Mouse (Mus musculus): Measurements from ENCODE around the gene Liph. TPM values are rescaled to one million over a fixed set of nuclear protein-coding genes. Genes with fewer than 3 reads are reported as not detected.

Liph gene
- under 1 TPM in 1 of 2 experiments, not detected in 1; 0.18 TPM for polyA plus RNA-seq (2017; shearing (Covaris generic))

DNA sequence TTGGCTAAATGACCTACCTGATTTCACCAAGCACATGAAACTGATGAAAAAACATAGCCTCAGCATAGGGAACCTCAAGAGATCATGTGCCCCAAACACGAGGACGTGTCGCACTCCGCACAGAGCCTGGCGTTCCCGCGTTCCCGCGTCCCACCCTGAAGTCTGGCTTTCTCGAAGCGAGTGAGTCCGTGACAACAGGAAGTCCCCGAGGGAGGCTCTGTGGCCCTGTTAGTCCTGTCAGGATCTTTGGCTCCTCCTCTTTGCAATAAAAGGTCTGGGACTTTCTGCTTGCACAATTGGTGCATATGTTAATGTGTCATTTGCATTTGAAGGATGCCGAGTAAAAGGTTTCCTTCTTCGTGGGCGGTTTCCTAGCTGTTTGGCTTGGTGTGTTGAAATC, at the start of gene Liph:
Liph (minus strand) TSS at position 360 of the 400 bp plus-strand sequence.

DNA sequence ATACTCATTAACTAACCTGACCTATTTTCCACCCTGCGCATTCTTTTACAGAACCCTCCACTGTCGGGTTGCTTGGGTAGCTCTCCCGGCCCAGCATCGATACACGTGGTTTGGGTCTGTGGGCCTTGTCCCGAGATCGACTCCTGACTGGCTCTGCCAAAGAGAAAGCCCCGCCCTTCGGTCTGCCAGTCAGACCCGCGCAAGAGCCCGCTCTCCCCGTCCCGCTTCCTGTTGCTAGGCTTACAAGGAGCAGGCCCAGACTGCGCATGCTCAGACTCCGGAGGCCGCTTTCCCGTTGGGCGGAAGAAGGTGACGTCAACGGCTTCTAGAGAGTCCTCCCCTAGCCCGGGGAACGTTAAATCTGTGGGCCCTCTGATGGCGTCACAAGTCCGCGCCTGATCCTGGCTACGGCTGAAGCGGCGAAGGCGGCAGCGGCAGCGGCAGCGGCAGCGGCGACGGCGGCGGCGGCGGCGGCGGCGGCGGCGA, 13.7 kb upstream of the Liph start, which contains the start of gene Senp2:
Senp2 (plus strand) TSS at position 386 of the 486 bp plus-strand sequence.

DNA sequence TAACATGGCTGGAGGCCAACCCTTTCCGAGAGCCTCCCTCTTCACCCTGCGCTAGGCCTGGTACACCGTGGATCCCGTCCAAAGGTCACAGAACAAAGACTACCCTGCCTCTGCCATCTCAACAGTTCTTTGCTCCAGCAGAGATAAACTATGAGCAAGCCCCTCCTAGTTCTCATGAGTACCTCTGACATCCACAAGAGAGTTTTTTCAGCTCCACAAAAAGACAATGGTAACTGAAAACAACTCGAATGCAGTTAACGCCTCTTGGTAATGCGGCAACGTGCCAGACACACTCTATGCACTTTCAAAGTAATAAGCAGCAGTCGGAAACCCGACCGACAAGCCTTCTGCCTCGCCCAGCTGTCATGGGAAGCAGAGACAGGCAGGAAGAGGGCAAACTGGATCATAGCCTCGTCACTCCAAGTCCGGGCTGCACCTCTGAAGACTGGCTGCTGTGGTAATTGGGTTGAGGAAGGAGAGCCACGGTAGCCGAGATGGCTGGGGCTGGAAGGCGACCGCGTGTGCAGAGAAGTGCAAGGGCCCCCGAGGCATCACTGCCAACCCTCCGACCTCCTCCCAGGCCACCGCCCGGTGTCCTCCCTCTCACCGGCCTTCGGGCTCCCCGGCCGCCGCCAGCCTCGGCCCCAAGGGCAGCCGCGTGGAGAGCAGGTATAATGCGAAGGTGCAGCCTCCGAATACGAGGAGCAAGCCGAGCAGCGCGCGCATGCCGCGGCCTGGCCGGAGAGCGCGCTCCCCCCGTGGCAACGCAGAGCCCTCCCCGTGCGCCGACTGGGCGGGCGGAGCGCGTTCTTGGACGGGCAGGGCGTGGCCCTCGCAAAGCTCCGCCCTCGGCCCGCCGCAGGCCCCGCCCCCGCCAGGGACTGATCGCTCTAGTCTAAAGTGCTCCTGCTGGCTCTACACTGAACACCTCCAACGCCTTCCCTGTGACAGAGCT, 48.4 kb downstream of the Liph start, which contains the start of gene Tmem41a:
Tmem41a (minus strand) TSS at position 792 of the 955 bp plus-strand sequence.

Other genes starting within 250 kb of the Liph start
- gene Ehhadh, start 207.9 kb downstream of the Liph start, polyA plus RNA-seq (2017; shearing (Covaris generic)): 1 to 10 TPM; 7.6 to 7.9 TPM
- gene Map3k13, start 201.3 kb downstream of the Liph start, polyA plus RNA-seq (2017; shearing (Covaris generic)): under 1 TPM; 0.45 to 0.74 TPM
- 10 to 100 TPM; 11.1 to 22.6 TPM for gene Tmem41a, start 48.1 kb downstream of the Liph start, polyA plus RNA-seq (2017; shearing (Covaris generic))
- 10 to 100 TPM; 54.7 to 62.5 TPM for gene Senp2, start 13.8 kb upstream of the Liph start, polyA plus RNA-seq (2017; shearing (Covaris generic))
- gene Igf2bp2, start 167.6 kb upstream of the Liph start, polyA plus RNA-seq (2017; shearing (Covaris generic)): 1 to 10 TPM in 1 of 2 experiments, under 1 TPM in 1; 0.68 to 5.0 TPM

All from inflammation-experienced regulatory T-cells (primary cell).